Mouse (Mus musculus) lung, adult 2 months (tissue): ENCODE data around the gene Gcgr. TPM values are rescaled to one million over a fixed set of nuclear protein-coding genes. Genes with fewer than 3 reads are reported as not detected.

Experiments used
- DNase-seq: peaks from one replicate; pipeline ENCODE4 v3.0.0; 2022
- H3K4me1 ChIP-seq: fragments of 200-500 bp; 2 replicates; pipeline ENCODE4 v1.6.1; 2011; ENCODE audit warnings: low read length; ENCODE audit not compliant: control insufficient read depth, insufficient read depth
- H3K4me3 ChIP-seq: fragments of 200-500 bp; replicated peaks from 2 replicates; pipeline ENCODE3; 2011; ENCODE audit warnings: low read depth, mild to moderate bottlenecking, control low read depth, low read length; ENCODE audit errors: extremely low read depth
- CTCF ChIP-seq: fragments of 200-500 bp; IDR thresholded peaks from 2 replicates; pipeline ENCODE4 v1.5.1; 2011; ENCODE audit warnings: mild to moderate bottlenecking, low read length, control low read depth; ENCODE audit not compliant: insufficient read depth
- POLR2A ChIP-seq: fragments of 200-500 bp; IDR thresholded peaks from 2 replicates; pipeline ENCODE4 v1.6.1; 2011; ENCODE audit warnings: low read depth, mild to moderate bottlenecking, control low read depth, low read length, borderline replicate concordance; ENCODE audit errors: extremely low read depth
- WGBS: fragments of 180-500 bp; shearing (Covaris S2); methylation state at CpG from one replicate; pipeline ENCODE4 v1.1.7; 2018; 5-methylcytosine and 5-hydroxymethylcytosine counted together
- polyA plus RNA-seq: library from polyadenylated mRNA; depleted of rRNA; stranded (reverse); fragments of >200 nt; gene quantifications from 2 replicates; pipeline ENCODE4 v1.2.3, GENCODE M21; 2012; rRNA removed

Gene Gcgr
- 0.86 and 1.0 TPM in 2 replicates for polyA plus RNA-seq

DNA sequence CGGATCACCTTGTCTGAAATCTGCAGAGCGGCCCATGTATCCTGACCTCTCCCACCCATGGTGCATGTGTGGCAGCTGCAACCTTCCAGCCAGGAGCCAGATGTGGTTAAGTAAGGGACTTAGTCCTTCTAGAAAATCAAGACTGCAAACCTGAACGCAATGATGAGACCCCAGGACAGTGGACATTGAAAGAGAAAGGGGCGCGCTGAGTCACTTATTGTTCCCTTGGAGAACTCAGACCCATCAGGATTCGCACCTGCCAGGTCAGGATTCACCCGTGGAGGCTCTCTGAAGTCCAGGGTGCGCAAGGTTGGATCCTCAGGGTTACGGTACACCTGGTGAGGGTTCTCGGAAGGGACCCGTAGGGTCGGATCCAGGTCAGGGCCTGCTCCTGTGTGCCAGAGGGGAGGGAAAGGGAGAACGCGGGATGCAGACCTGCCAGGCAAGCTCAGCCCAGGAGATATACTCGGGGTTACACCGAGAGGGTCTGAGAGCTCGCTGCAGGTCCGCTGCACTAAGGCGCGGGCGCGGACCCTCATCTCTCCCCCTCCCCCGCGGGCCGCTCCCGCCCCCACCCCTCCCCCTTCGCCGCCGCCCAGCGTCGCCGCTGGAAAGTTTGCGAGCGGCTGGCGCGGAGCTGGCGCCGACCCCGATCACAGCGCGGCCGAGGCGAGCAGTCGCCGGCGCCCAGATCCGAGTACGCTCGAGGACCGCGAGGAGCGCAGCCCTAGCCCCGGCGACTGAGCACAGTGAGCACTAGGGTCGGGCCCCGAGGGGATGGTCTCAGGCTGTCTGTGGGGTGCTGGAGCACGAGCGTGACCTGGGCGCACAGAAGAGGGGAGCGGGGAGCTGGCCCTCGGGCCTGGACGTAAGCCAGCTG lies at the start of gene Gcgr:
Gene Gcgr, plus strand, starts transcription at position 615 of the 880 bp plus-strand sequence.
- Histone ChIP-seq H3K4me3 (no peak within 1 kb of the TSS), H3K4me1 (peaks cover 4% of the 10 kb centered on the region; the same call in 1 of the 2 replicates)
- WGBS = 10% methylated on average over 58 of the region's 62 CpGs
- no peak for DNase-seq
- TF ChIP-seq POLR2A (no peak), CTCF (no peak)

DNA sequence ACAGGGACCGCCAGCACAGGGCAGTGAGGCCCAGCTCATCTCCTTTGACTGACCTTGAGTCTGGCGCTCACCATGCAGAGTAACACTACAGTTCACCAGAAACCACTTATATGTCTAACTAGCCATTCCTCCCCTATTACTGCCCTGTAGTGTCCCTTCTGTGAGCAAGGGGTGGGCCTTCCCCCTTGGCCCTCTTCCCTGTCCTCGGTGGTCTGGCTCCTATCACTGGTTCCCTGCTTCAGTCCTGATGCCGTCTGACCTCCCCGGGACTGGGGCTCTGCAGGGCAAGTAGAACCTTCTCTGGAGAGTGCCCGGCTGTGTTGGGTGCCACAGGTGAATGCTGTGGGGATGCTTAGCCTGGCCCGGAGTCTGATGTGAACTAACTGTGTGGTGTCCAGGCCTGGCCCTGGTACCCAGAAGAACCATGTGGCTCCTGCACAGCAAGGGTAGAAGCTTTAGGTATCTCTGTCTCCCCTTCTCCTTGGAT lies 47.0 kb upstream of the Gcgr start:
- TF ChIP-seq POLR2A (no peak), CTCF (no peak)
- DNase-seq = no peak
- 84% methylated on average over 7 of the region's 7 CpGs for WGBS
- Histone ChIP-seq H3K4me1 (peaks cover 7% of the 10 kb centered on the region; the same call in 1 of the 2 replicates), H3K4me3 (no peak overlapping the region)

DNA sequence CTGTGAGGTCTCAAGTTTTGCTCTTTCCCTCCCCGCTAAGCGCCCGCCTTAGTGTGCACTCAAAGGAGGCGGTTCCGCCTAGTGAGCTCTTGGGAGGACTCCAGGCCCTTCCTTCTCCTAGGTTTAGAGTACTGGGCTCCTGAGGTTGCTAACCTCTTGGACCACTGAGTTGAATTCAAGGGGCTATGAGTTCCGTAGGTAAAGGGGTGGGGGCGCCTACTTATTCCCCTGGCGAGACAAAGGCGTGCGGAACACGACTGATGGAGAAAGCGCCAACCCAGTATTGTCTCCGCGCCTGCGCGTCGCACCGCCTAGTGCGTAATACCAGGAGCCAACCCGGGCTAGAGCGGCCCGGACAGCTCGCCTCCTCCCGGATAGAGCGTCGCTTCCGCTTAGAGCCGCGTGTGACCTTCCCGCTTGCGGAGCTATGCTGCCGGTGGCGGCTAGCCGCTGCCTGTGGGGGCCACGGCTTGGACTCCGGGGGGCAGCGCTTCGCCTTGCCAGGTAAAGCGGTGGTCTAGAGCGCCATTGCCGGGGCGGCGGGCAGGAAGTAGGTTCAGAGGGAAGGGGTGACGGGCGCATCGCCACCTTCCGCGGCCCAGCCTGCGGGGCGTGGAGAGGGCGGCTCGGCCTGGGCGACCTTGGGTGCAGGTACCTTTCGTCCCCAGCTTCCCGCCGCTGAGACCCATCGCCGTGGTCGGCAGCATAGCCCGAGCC lies 46.1 kb upstream of the Gcgr start, which contains the start of gene Mrpl12:
Gene Mrpl12, plus strand, starts transcription at position 349 of the 717 bp plus-strand sequence.
- peak; percentile 88 for DNase-seq
- WGBS = under 1% methylated on average over 60 of the region's 60 CpGs
- no peak for TF ChIP-seq CTCF
- TF ChIP-seq POLR2A = peak; percentile 81; the same call in 1 of the 2 replicates
- peaks cover 8% of the 10 kb centered on the region for H3K4me1 ChIP-seq
- H3K4me3 ChIP-seq = peak within 1 kb of the TSS; percentile 68

DNA sequence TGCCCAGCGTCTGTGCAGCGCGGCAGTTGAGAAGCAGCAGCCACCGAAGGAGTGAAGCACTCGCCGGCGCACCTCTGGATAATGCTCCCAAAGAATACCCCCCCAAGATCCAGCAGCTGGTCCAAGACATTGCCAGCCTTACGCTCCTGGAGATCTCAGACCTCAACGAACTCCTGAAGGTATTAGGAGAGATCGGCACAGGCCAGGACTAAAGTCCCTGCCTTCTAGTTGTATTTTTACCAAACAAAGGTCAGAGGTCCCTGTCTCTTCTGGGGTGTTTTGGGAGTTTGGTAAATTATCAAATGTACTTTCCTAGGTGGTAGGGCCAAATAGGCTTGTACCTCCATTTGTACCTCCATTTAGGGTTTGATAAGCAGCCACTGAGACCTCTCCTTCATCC lies 45.2 kb upstream of the Gcgr start:
- WGBS = 7% methylated on average over 10 of the region's 10 CpGs
- peak overlapping the region; percentile 68 for H3K4me3 ChIP-seq
- no peak for DNase-seq
- no peak for TF ChIP-seq POLR2A
- no peak for TF ChIP-seq CTCF
- peaks cover 10% of the 10 kb centered on the region for H3K4me1 ChIP-seq

DNA sequence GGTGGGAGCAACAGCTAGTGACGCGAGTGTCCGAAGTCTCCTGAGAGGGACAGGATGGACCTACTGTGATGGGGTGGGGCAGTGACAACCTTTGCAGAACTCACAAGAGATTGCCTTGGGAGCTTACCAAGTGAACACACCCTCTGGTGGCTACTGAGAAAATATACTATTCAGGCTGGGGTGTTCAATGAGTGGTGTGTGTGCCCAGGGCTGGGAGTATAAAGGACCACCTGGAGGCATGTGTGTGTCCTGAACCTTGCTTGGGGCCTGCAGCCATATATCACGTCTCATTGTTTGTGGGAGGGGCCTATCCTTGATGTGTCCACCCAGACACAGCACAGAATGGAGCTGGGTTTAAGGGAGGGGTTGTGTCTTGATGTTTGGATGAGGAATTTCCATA lies 42.0 kb upstream of the Gcgr start:
- no peak for TF ChIP-seq CTCF
- no peak for TF ChIP-seq POLR2A
- DNase-seq = no peak
- H3K4me1 ChIP-seq = peaks cover 21% of the 10 kb centered on the region
- H3K4me3 ChIP-seq = no peak overlapping the region
- WGBS = 71% methylated on average over 4 of the region's 4 CpGs

DNA sequence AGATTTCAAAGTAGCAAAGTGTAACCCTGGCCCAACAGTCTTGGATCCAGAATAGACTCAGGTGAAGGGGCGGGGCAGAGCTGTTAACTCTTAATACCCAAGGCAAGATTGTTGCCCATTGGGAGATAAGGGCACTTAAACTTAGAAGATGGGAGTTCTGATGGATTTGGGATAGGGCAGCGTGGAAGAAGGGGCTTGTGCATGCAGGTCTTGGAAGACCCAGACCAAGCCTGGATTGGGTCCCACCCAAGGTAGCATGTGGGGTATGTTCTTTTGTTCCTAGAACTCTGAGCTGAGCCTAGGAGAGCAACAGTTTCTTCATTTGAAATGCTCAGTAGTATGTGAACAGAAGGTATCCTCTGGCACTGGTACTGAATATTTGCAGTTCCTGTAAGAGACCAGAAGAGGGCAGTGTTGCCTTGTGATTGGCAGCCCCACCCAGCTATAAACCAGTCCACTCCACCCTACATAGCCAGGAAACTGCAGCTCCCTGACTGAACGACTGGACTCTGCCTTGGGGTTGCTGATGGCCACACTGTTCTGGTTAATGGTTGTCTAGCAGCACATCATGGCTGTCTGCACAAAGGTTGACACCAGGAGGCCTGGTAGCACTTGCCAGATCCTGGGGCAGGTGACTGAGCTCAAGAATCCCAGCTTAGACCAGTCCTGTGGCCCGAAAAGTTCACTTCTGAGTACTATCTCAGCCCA lies 41.3 kb upstream of the Gcgr start:
- H3K4me1 ChIP-seq = peaks cover 21% of the 10 kb centered on the region
- H3K4me3 ChIP-seq = no peak overlapping the region
- 59% methylated on average over 4 of the region's 4 CpGs for WGBS
- DNase-seq = peak; percentile 59
- TF ChIP-seq POLR2A (no peak; the same call in 1 of the 2 replicates), CTCF (peak; percentile 80)

DNA sequence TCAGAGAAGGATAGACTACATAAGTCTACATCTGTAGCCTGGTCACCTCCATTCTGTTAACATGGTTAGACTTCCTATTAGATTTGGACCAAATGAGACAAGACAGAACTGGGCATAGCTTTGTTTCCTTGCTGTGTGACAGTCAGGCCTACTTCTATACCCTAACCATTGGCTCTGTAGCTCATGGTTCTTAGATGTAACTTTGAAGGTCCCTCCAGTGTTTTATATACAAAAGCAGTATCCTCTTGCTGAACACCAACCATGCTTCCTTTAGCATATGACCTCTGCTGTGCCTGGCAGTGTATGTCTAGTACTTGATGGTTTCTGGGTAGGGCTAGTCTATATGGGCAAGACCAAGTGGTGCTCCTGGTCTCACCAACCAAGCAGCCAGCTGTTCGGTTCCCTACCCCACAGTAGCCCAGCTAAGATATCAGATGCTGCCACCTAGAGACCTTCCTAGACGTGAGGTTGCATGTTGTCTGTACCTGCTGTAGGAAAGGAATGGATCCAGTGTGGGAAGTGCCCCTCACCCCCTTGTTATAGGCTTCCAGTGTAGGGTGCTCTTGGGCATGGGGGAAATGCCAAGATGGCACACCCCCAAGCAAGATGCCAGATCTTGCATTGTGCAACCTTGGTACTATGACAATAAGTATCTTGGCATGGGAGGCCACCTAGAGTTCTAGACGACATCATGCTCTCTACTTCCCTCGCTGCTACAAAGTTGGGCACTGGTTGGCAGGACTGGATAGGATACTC lies 40.0 kb upstream of the Gcgr start:
- DNase-seq = peak; percentile 42
- Histone ChIP-seq H3K4me3 (no peak overlapping the region), H3K4me1 (peaks cover 16% of the 10 kb centered on the region)
- WGBS = 29% methylated on average over 4 of the region's 4 CpGs
- TF ChIP-seq CTCF = no peak
- no peak for TF ChIP-seq POLR2A

DNA sequence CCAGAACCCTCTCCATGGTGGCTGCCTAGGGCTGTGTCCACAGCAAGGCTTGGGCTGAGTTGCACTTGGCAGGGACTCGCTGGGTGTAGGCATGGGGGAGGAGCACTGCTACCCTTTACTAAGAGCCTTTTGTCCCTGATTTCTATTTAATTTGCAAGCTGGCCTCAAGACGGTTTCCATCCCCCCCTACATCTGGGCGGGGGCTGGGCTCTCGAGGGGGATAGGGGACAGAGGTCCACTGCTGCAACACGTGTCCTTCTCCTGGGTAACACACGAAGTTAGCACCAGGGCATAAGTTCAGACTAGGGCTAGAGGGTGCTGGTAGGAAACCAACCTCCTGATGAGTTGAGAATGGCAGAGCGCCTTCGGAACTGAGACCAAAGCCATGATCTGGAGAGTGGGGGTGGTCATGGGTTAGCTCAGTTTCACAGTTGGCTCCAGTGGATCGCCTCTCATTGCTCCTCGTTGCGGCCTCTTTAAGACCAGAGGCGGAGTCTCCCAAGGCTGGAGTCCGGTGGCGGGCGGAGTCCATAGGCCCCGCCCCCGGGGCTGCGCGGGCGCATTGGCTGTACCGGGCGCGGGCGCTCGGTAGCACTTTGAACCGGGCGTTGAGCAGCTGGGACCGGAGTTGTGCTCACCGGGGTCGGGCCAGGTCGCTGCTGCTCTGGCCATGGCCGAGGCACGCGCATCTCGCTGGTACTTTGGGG lies 39.0 kb upstream of the Gcgr start, which contains the start of gene Slc25a10:
Gene Slc25a10, plus strand, starts transcription at position 524 of the 707 bp plus-strand sequence.
- Histone ChIP-seq H3K4me3 (peak within 1 kb of the TSS; percentile 98), H3K4me1 (peaks cover 14% of the 10 kb centered on the region)
- TF ChIP-seq CTCF (no peak), POLR2A (peak; percentile 37; the same call in 1 of the 2 replicates)
- DNase-seq = peak; percentile 85
- WGBS = under 1% methylated on average over 35 of the region's 35 CpGs
